Mouse (Mus musculus): ENCODE measurements around the gene Tmigd3. TPM values are rescaled to one million over a fixed set of nuclear protein-coding genes. Genes with fewer than 3 reads are reported as not detected.
A peak's percentile ranks its signal among the peaks of the same experiment; 100 is the strongest.

Tmigd3 gene
- polyA plus RNA-seq, 1 experiment, result not detected

GRCm38 (mm10) chr3:105890220-105890619, 19.5 kb downstream of the Tmigd3 start:
- TF ChIP-seq CTCF (IDR thresholded peaks at IDR 0.05; ENCODE audit: low read depth, low read length) (no peak), POLR2A (IDR thresholded peaks at IDR 0.05; ENCODE audit: borderline replicate concordance, low read depth, low read length) (no peak)
- H3K4me3 ChIP-seq (ENCODE audit: insufficient read depth, low read length), result no peak overlapping the region
- peaks cover 39% of the 10 kb centered on the region for H3K4me1 ChIP-seq (ENCODE audit: control insufficient read depth, insufficient read depth, low read length)
- no peak overlapping the region for H3K27ac ChIP-seq (ENCODE audit: insufficient read depth, low read depth, low read length)

- Histone ChIP-seq H3K4me1 (ENCODE audit: control insufficient read depth, insufficient read depth, low read length) (peaks cover 46% of the 10 kb centered on the region), H3K4me3 (ENCODE audit: insufficient read depth, low read length) (peak overlapping the region; percentile 24; the same call in 1 of the 2 replicates), H3K27ac (ENCODE audit: insufficient read depth, low read depth, low read length) (peak overlapping the region; percentile 96)
- TF ChIP-seq POLR2A (IDR thresholded peaks at IDR 0.05; ENCODE audit: borderline replicate concordance, low read depth, low read length), result no peak
- no peak for TF ChIP-seq CTCF (IDR thresholded peaks at IDR 0.05; ENCODE audit: low read depth, low read length)
These were observed 20.4 kb downstream of the Tmigd3 start for GRCm38 (mm10) chr3:105891141-105891540.

- peak overlapping the region; percentile 96 for H3K27ac ChIP-seq (ENCODE audit: insufficient read depth, low read depth, low read length)
- no peak for TF ChIP-seq POLR2A (IDR thresholded peaks at IDR 0.05; ENCODE audit: borderline replicate concordance, low read depth, low read length)
- no peak for TF ChIP-seq CTCF (IDR thresholded peaks at IDR 0.05; ENCODE audit: low read depth, low read length)
- H3K4me1 ChIP-seq (ENCODE audit: control insufficient read depth, insufficient read depth, low read length), result peaks cover 52% of the 10 kb centered on the region
- H3K4me3 ChIP-seq (ENCODE audit: insufficient read depth, low read length), result peak overlapping the region; percentile 50
These were observed 21.3 kb downstream of the Tmigd3 start for GRCm38 (mm10) chr3:105891760-105892571.

- H3K4me3 ChIP-seq (ENCODE audit: insufficient read depth, low read length), result peak overlapping the region; percentile 50
- H3K27ac ChIP-seq (ENCODE audit: insufficient read depth, low read depth, low read length), result peak overlapping the region; percentile 96
- H3K4me1 ChIP-seq (ENCODE audit: control insufficient read depth, insufficient read depth, low read length), result peaks cover 55% of the 10 kb centered on the region
- no peak for TF ChIP-seq POLR2A (IDR thresholded peaks at IDR 0.05; ENCODE audit: borderline replicate concordance, low read depth, low read length)
- no peak for TF ChIP-seq CTCF (IDR thresholded peaks at IDR 0.05; ENCODE audit: low read depth, low read length)
These were observed 22.1 kb downstream of the Tmigd3 start for GRCm38 (mm10) chr3:105892572-105893495.

GRCm38 (mm10) chr3:105893941-105894391, 23.3 kb downstream of the Tmigd3 start:
- peak overlapping the region; percentile 31 for H3K4me3 ChIP-seq (ENCODE audit: insufficient read depth, low read length)
- H3K27ac ChIP-seq (ENCODE audit: insufficient read depth, low read depth, low read length), result peak overlapping the region; percentile 96
- peaks cover 60% of the 10 kb centered on the region for H3K4me1 ChIP-seq (ENCODE audit: control insufficient read depth, insufficient read depth, low read length)
- TF ChIP-seq CTCF (IDR thresholded peaks at IDR 0.05; ENCODE audit: low read depth, low read length) (no peak), POLR2A (IDR thresholded peaks at IDR 0.05; ENCODE audit: borderline replicate concordance, low read depth, low read length) (no peak)

GRCm38 (mm10) chr3:105894601-105895592, 24.2 kb downstream of the Tmigd3 start:
- Histone ChIP-seq H3K27ac (ENCODE audit: insufficient read depth, low read depth, low read length) (peak overlapping the region; percentile 96), H3K4me3 (ENCODE audit: insufficient read depth, low read length) (peak overlapping the region; percentile 31), H3K4me1 (ENCODE audit: control insufficient read depth, insufficient read depth, low read length) (peaks cover 68% of the 10 kb centered on the region)
- 0 out of 2 replicates have a peak, but pooled peaks have one; percentile 41 for TF ChIP-seq POLR2A (IDR thresholded peaks at IDR 0.05; ENCODE audit: borderline replicate concordance, low read depth, low read length)
- peak; percentile 75 for TF ChIP-seq CTCF (IDR thresholded peaks at IDR 0.05; ENCODE audit: low read depth, low read length)

GRCm38 (mm10) chr3:105896811-105897210, 26.1 kb downstream of the Tmigd3 start:
- H3K27ac ChIP-seq (ENCODE audit: insufficient read depth, low read depth, low read length), result no peak overlapping the region
- TF ChIP-seq CTCF (IDR thresholded peaks at IDR 0.05; ENCODE audit: low read depth, low read length) (no peak), POLR2A (IDR thresholded peaks at IDR 0.05; ENCODE audit: borderline replicate concordance, low read depth, low read length) (no peak)
- no peak overlapping the region for H3K4me3 ChIP-seq (ENCODE audit: insufficient read depth, low read length)
- H3K4me1 ChIP-seq (ENCODE audit: control insufficient read depth, insufficient read depth, low read length), result peaks cover 65% of the 10 kb centered on the region

- Histone ChIP-seq H3K4me1 (ENCODE audit: control insufficient read depth, insufficient read depth, low read length) (peaks cover 58% of the 10 kb centered on the region), H3K27ac (ENCODE audit: insufficient read depth, low read depth, low read length) (peak overlapping the region; percentile 71), H3K4me3 (ENCODE audit: insufficient read depth, low read length) (no peak overlapping the region)
- no peak for TF ChIP-seq CTCF (IDR thresholded peaks at IDR 0.05; ENCODE audit: low read depth, low read length)
- no peak for TF ChIP-seq POLR2A (IDR thresholded peaks at IDR 0.05; ENCODE audit: borderline replicate concordance, low read depth, low read length)
These were observed 27.6 kb downstream of the Tmigd3 start for GRCm38 (mm10) chr3:105898325-105898724.

All from bone marrow macrophage, adult 2 months (primary cell).